Mouse (Mus musculus): ENCODE measurements around the gene Ikbke. TPM values are rescaled to one million over a fixed set of nuclear protein-coding genes. Genes with fewer than 3 reads are reported as not detected.
"Not testable (repeated sequence)": the region's sequence is repeated elsewhere in the genome, so short reads cannot be mapped to it uniquely, and the experiment has no call there.

The Ikbke gene
- polyA plus RNA-seq, 1 experiment from 2014 or later: 0.75 TPM

- H3K27me3 ChIP-seq (replicated peaks): no peaks in the 10 kb centered on the region
- WGBS: 47% methylated on average over 8 of the region's 8 CpGs
- no peaks in the 10 kb centered on the region for H3K9me3 ChIP-seq
- ATAC-seq (ENCODE audit: low FRiP score, low read depth): no peak
- H3K4me2 ChIP-seq (replicated peaks): peak overlapping the region; percentile 31
- no peak overlapping the region for H3K27ac ChIP-seq
- H3K4me1 ChIP-seq: no peaks in the 10 kb centered on the region
- H3K36me3 ChIP-seq: no peaks in the 10 kb centered on the region
- no peak overlapping the region for H3K4me3 ChIP-seq
- no peak overlapping the region for H3K9ac ChIP-seq
These were observed 575 bp downstream of the Ikbke start for GRCm38 (mm10) chr1:131278606-131279455.

- Histone ChIP-seq H3K36me3 (no peaks in the 10 kb centered on the region), H3K4me1 (no peaks in the 10 kb centered on the region), H3K4me2 (replicated peaks) (no peak overlapping the region), H3K9ac (no peak overlapping the region), H3K9me3 (no peaks in the 10 kb centered on the region), H3K27me3 (replicated peaks) (no peaks in the 10 kb centered on the region), H3K27ac (no peak overlapping the region), H3K4me3 (no peak overlapping the region)
- no peak for ATAC-seq (ENCODE audit: low FRiP score, low read depth)
These were observed 2.6 kb downstream of the Ikbke start for GRCm38 (mm10) chr1:131276831-131277230.

GRCm38 (mm10) chr1:131275577-131275976, 3.8 kb downstream of the Ikbke start:
- no peak overlapping the region for H3K4me3 ChIP-seq
- H3K9ac ChIP-seq: no peak overlapping the region
- 77% methylated on average over 14 of the region's 14 CpGs for WGBS
- H3K4me1 ChIP-seq: no peaks in the 10 kb centered on the region
- H3K4me2 ChIP-seq (replicated peaks): no peak overlapping the region
- no peaks in the 10 kb centered on the region for H3K27me3 ChIP-seq (replicated peaks)
- no peak for ATAC-seq (ENCODE audit: low FRiP score, low read depth)
- H3K9me3 ChIP-seq: no peaks in the 10 kb centered on the region
- no peak overlapping the region for H3K27ac ChIP-seq
- H3K36me3 ChIP-seq: no peaks in the 10 kb centered on the region

- H3K9me3 ChIP-seq: no peaks in the 10 kb centered on the region
- H3K27ac ChIP-seq: no peak overlapping the region
- no peak overlapping the region for H3K9ac ChIP-seq
- H3K27me3 ChIP-seq (replicated peaks): no peaks in the 10 kb centered on the region
- no peak overlapping the region for H3K4me2 ChIP-seq (replicated peaks)
- H3K4me1 ChIP-seq: peaks cover 2% of the 10 kb centered on the region; the same call in 1 of the 2 replicates
- H3K4me3 ChIP-seq: no peak overlapping the region
- 48% methylated on average over 22 of the region's 22 CpGs for WGBS
- ATAC-seq (ENCODE audit: low FRiP score, low read depth): no peak
- no peaks in the 10 kb centered on the region for H3K36me3 ChIP-seq
These were observed 4.5 kb downstream of the Ikbke start for GRCm38 (mm10) chr1:131274725-131275539.

GRCm38 (mm10) chr1:131269797-131270578, 9.4 kb downstream of the Ikbke start:
- peak; percentile 75 for ATAC-seq (ENCODE audit: low FRiP score, low read depth)
- no peak overlapping the region for H3K27ac ChIP-seq
- H3K4me2 ChIP-seq (replicated peaks): peak overlapping the region; percentile 36; the same call in 1 of the 2 replicates
- H3K36me3 ChIP-seq: no peaks in the 10 kb centered on the region
- 32% methylated on average over 22 of the region's 22 CpGs for WGBS
- no peaks in the 10 kb centered on the region for H3K9me3 ChIP-seq
- no peak overlapping the region for H3K4me3 ChIP-seq
- no peaks in the 10 kb centered on the region for H3K27me3 ChIP-seq (replicated peaks)
- H3K9ac ChIP-seq: 0 out of 2 replicates have a peak overlapping the region, but pooled peaks have one; percentile 3
- H3K4me1 ChIP-seq: peaks cover 4% of the 10 kb centered on the region; the same call in 1 of the 2 replicates

- no peaks in the 10 kb centered on the region for H3K27me3 ChIP-seq (replicated peaks)
- no peak overlapping the region for H3K4me3 ChIP-seq
- no peaks in the 10 kb centered on the region for H3K9me3 ChIP-seq
- no peak overlapping the region for H3K27ac ChIP-seq
- ATAC-seq (ENCODE audit: low FRiP score, low read depth): no peak
- no peak overlapping the region for H3K4me2 ChIP-seq (replicated peaks)
- no peak overlapping the region for H3K9ac ChIP-seq
- H3K4me1 ChIP-seq: peaks cover 4% of the 10 kb centered on the region; the same call in 1 of the 2 replicates
- no peaks in the 10 kb centered on the region for H3K36me3 ChIP-seq
- whole genome bisulfite sequencing: 83% methylated on average over 10 of the region's 10 CpGs
These were observed 10.6 kb downstream of the Ikbke start for GRCm38 (mm10) chr1:131268776-131269175.

- whole genome bisulfite sequencing: 74% methylated on average over 12 of the region's 12 CpGs
- Histone ChIP-seq H3K36me3 (no peaks in the 10 kb centered on the region), H3K9me3 (no peaks in the 10 kb centered on the region), H3K27me3 (replicated peaks) (no peaks in the 10 kb centered on the region), H3K9ac (no peak overlapping the region), H3K4me2 (replicated peaks) (no peak overlapping the region), H3K4me1 (no peaks in the 10 kb centered on the region), H3K27ac (no peak overlapping the region), H3K4me3 (no peak overlapping the region)
- ATAC-seq (ENCODE audit: low FRiP score, low read depth): no peak
These were observed 15.5 kb downstream of the Ikbke start for GRCm38 (mm10) chr1:131263905-131264304.

- H3K9me3 ChIP-seq: no peaks in the 10 kb centered on the region
- H3K27ac ChIP-seq: no peak overlapping the region
- H3K9ac ChIP-seq: no peak overlapping the region
- H3K4me3 ChIP-seq: no peak overlapping the region
- WGBS: 30% methylated on average over 10 of the region's 10 CpGs
- peak; percentile 52; the same call in 1 of the 2 replicates for ATAC-seq (ENCODE audit: low FRiP score, low read depth)
- H3K36me3 ChIP-seq: no peaks in the 10 kb centered on the region
- no peak overlapping the region for H3K4me2 ChIP-seq (replicated peaks)
- no peaks in the 10 kb centered on the region for H3K27me3 ChIP-seq (replicated peaks)
- H3K4me1 ChIP-seq: no peaks in the 10 kb centered on the region
These were observed 19.1 kb downstream of the Ikbke start for GRCm38 (mm10) chr1:131260309-131260656.

GRCm38 (mm10) chr1:131259632-131260308, 19.6 kb downstream of the Ikbke start:
- no peaks in the 10 kb centered on the region for H3K9me3 ChIP-seq
- no peak overlapping the region for H3K4me3 ChIP-seq
- WGBS: 69% methylated on average over 10 of the region's 10 CpGs
- no peaks in the 10 kb centered on the region for H3K4me1 ChIP-seq
- no peak overlapping the region for H3K9ac ChIP-seq
- no peak overlapping the region for H3K4me2 ChIP-seq (replicated peaks)
- H3K36me3 ChIP-seq: no peaks in the 10 kb centered on the region
- H3K27ac ChIP-seq: no peak overlapping the region
- H3K27me3 ChIP-seq (replicated peaks): no peaks in the 10 kb centered on the region
- ATAC-seq (ENCODE audit: low FRiP score, low read depth): 0 out of 2 replicates have a peak, but pooled peaks have one; percentile 14

GRCm38 (mm10) chr1:131257288-131257687, 22.1 kb downstream of the Ikbke start:
- Histone ChIP-seq H3K27ac (no peak overlapping the region), H3K4me2 (replicated peaks) (no peak overlapping the region), H3K9ac (no peak overlapping the region), H3K27me3 (replicated peaks) (no peaks in the 10 kb centered on the region), H3K4me1 (no peaks in the 10 kb centered on the region), H3K4me3 (no peak overlapping the region), H3K9me3 (no peaks in the 10 kb centered on the region), H3K36me3 (no peaks in the 10 kb centered on the region)
- 88% methylated on average over 6 of the region's 6 CpGs for WGBS
- ATAC-seq (ENCODE audit: low FRiP score, low read depth): no peak

GRCm38 (mm10) chr1:131252516-131253250, 26.7 kb downstream of the Ikbke start:
- ATAC-seq (ENCODE audit: low FRiP score, low read depth); H3K9ac ChIP-seq; H3K4me3 ChIP-seq; H3K9me3 ChIP-seq; H3K36me3 ChIP-seq; H3K27me3 ChIP-seq (replicated peaks); H3K4me1 ChIP-seq; H3K4me2 ChIP-seq (replicated peaks); H3K27ac ChIP-seq: not testable (repeated sequence)
- WGBS: 84% methylated on average over 7 of the region's 7 CpGs

Data from neural tube, embryonic 12.5 days (tissue).